Mouse (Mus musculus) cortical plate, adult 2 months (tissue): ENCODE results near the gene Rtbdn.

Experiments
- CTCF ChIP-seq: fragments of 200-500 bp; IDR thresholded peaks from 2 replicates; pipeline ENCODE4 v1.5.1; 2011; ENCODE audit warnings: mild to moderate bottlenecking, control low read depth, low read length; ENCODE audit not compliant: insufficient read depth; ENCODE audit errors: extremely low read depth
- POLR2A ChIP-seq: fragments of 200-500 bp; IDR thresholded peaks from 2 replicates; pipeline ENCODE4 v1.6.1; 2011; ENCODE audit warnings: mild to moderate bottlenecking, low read length, control low read depth; ENCODE audit not compliant: insufficient read depth; ENCODE audit errors: extremely low read depth

DNA sequence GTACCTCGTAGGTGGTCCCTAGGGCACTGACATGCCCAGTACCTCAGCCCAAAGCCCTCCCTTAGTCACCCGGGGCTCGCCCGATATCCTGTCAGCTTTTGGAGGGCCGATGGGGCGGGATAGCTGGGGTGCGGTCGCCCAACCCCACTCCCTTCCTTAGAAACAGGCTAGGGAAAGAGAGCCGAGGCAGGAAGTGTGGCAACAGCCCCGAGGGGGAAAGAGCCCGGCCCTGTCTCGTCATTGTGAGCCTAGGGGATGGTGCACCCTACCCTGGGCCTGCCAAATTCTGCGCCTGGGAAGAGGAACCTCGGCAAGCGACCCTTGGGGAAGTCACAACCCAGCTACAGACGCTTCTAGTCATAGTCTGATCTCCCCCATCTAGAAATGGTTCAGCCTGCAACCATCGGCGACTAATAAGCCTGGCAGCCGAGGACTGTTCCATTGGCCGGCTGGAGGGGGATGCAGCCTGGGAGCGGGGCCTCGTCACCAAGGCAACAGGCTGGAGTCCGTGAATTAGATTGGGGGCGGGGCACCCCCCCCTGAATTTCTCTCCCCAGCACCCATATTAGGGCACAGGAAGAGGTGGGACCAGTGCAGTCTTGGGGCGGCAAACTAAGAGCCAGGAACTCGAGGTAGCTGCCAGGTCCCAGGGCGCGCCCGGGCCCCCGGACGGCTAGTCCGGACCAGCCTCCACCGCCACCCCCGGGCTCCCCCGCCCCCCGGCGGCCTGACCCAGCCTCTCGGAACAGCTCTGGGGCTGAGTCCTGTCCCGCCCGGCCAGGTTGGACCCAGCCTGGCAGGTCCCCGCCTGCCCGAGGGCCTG, 33.0 kb downstream of the Rtbdn start:
- TF ChIP-seq POLR2A = no peak
- no peak for TF ChIP-seq CTCF
